Mouse (Mus musculus): ENCODE data around the gene Prl8a2. TPM values are rescaled to one million over a fixed set of nuclear protein-coding genes. Genes with fewer than 3 reads are reported as not detected.

Gene Prl8a2
- total RNA-seq (2023), result not detected in 4 replicates

GRCm38 (mm10) chr13:27345373-27345772 lies at the start of gene Prl8a2:
Gene Prl8a2 (plus strand): TSS chr13:27345673.

GRCm38 (mm10) chr13:27312334-27313225 lies 32.9 kb upstream of the Prl8a2 start, which contains the start of gene Prl6a1:
Gene Prl6a1 (plus strand): TSS chr13:27312627.

DNA sequence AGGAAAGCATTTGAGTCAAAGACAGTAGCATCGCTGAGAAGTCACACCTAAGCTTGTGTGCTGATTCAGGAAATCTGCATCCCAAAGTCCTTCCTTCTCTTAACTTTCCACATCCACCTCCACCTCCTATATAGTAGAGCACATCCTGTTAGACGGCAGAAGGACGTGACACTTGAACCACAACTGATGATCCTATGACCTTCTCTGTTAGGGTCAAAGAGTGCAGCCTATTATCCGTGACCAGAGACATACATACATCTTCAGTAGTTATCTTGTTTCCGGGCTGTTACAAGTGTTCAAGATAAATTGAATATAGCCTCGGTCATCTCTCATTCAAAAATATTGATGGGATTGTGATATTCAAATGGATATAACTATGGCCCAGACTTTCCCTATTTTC lies 45.3 kb downstream of the Prl8a2 start, which contains the start of gene Prl2b1:
Gene Prl2b1 (minus strand): TSS at position 101 of the 400 bp plus-strand sequence.

Other genes with a start within 250 kb of the Prl8a2 start
- not detected in 4 replicates for gene Prl3d2, start 224.0 kb upstream of the Prl8a2 start, total RNA-seq (2023)
- not detected in 4 replicates for gene Prl3d3, start 188.9 kb upstream of the Prl8a2 start, total RNA-seq (2023)
- not detected in 4 replicates for gene Prl3c1, start 149.0 kb upstream of the Prl8a2 start, total RNA-seq (2023)
- gene Prl3b1, start 103.8 kb upstream of the Prl8a2 start, total RNA-seq (2023), result not detected in 4 replicates
- gene Prl3a1, start 86.2 kb upstream of the Prl8a2 start, total RNA-seq (2023), result not detected in 4 replicates
- not detected in 4 replicates for gene Prl6a1, start 33.0 kb upstream of the Prl8a2 start, total RNA-seq (2023)
- not detected in 4 replicates for gene Prl2b1, start 45.2 kb downstream of the Prl8a2 start, total RNA-seq (2023)
- not detected in 4 replicates for gene Prl8a6, start 93.0 kb downstream of the Prl8a2 start, total RNA-seq (2023)
- not detected in 4 replicates for gene Prl8a8, start 167.5 kb downstream of the Prl8a2 start, total RNA-seq (2023)
- gene Prl8a9, start 218.9 kb downstream of the Prl8a2 start, total RNA-seq (2023), result not detected in 4 replicates
- gene Prl8a1, start 236.5 kb downstream of the Prl8a2 start, total RNA-seq (2023), result not detected in 4 replicates

Measured in B cell, adult 62 days (primary cell).